Mouse (Mus musculus): ENCODE data around the gene Ltbr. TPM values are rescaled to one million over a fixed set of nuclear protein-coding genes. Genes with fewer than 3 reads are reported as not detected.
A peak's percentile ranks its signal among the peaks of the same experiment; 100 is the strongest.

Gene Ltbr
- 67.1 and 77.6 TPM in 2 replicates for polyA plus RNA-seq (2011; ENCODE audit: insufficient read length, low read depth, missing spikeins)

- TF ChIP-seq POLR2A (IDR thresholded peaks at IDR 0.05; ENCODE audit: low read depth, low read length), result peak; percentile 74
- TF ChIP-seq CTCF (IDR thresholded peaks at IDR 0.05; ENCODE audit: borderline replicate concordance, insufficient read depth, low read length), result no peak
- peak within 1 kb of the TSS; percentile 62 for H3K27ac ChIP-seq (ENCODE audit: insufficient read depth, low read length)
- peak within 1 kb of the TSS; percentile 62 for H3K4me3 ChIP-seq (ENCODE audit: insufficient read depth, low read length)
- no peaks in the 10 kb centered on the region for H3K4me1 ChIP-seq (ENCODE audit: control insufficient read depth, insufficient read depth, low read length)
These were observed at the start of gene Ltbr for GRCm38 (mm10) chr6:125313546-125314230. TSS of gene Ltbr (minus strand) at chr6:125313885.

- Histone ChIP-seq H3K4me1 (ENCODE audit: control insufficient read depth, insufficient read depth, low read length) (no peaks in the 10 kb centered on the region), H3K27ac (ENCODE audit: insufficient read depth, low read length) (no peak overlapping the region), H3K4me3 (ENCODE audit: insufficient read depth, low read length) (no peak overlapping the region)
- TF ChIP-seq POLR2A (IDR thresholded peaks at IDR 0.05; ENCODE audit: low read depth, low read length), result no peak
These were observed 49.3 kb upstream of the Ltbr start for GRCm38 (mm10) chr6:125363021-125363420.

GRCm38 (mm10) chr6:125361467-125362291, 48.0 kb upstream of the Ltbr start:
- Histone ChIP-seq H3K4me1 (ENCODE audit: control insufficient read depth, insufficient read depth, low read length) (no peaks in the 10 kb centered on the region), H3K4me3 (ENCODE audit: insufficient read depth, low read length) (no peak overlapping the region), H3K27ac (ENCODE audit: insufficient read depth, low read length) (no peak overlapping the region)
- 0 out of 2 replicates have a peak, but pooled peaks have one; percentile 10 for TF ChIP-seq CTCF (IDR thresholded peaks at IDR 0.05; ENCODE audit: borderline replicate concordance, insufficient read depth, low read length)
- TF ChIP-seq POLR2A (IDR thresholded peaks at IDR 0.05; ENCODE audit: low read depth, low read length), result no peak

GRCm38 (mm10) chr6:125360846-125361245, 47.2 kb upstream of the Ltbr start:
- H3K27ac ChIP-seq (ENCODE audit: insufficient read depth, low read length), result no peak overlapping the region
- TF ChIP-seq CTCF (IDR thresholded peaks at IDR 0.05; ENCODE audit: borderline replicate concordance, insufficient read depth, low read length) (no peak), POLR2A (IDR thresholded peaks at IDR 0.05; ENCODE audit: low read depth, low read length) (no peak)
- H3K4me3 ChIP-seq (ENCODE audit: insufficient read depth, low read length), result no peak overlapping the region
- peaks cover under 1% of the 10 kb centered on the region; the same call in 1 of the 2 replicates for H3K4me1 ChIP-seq (ENCODE audit: control insufficient read depth, insufficient read depth, low read length)

- H3K4me1 ChIP-seq (ENCODE audit: control insufficient read depth, insufficient read depth, low read length), result peaks cover 9% of the 10 kb centered on the region; the same call in 1 of the 2 replicates
- H3K4me3 ChIP-seq (ENCODE audit: insufficient read depth, low read length), result no peak overlapping the region
- no peak overlapping the region for H3K27ac ChIP-seq (ENCODE audit: insufficient read depth, low read length)
- TF ChIP-seq CTCF (IDR thresholded peaks at IDR 0.05; ENCODE audit: borderline replicate concordance, insufficient read depth, low read length), result no peak
- TF ChIP-seq POLR2A (IDR thresholded peaks at IDR 0.05; ENCODE audit: low read depth, low read length), result no peak
These were observed 46.3 kb upstream of the Ltbr start for GRCm38 (mm10) chr6:125359999-125360398.

GRCm38 (mm10) chr6:125357334-125357733, 43.6 kb upstream of the Ltbr start:
- Histone ChIP-seq H3K4me3 (ENCODE audit: insufficient read depth, low read length) (no peak overlapping the region), H3K4me1 (ENCODE audit: control insufficient read depth, insufficient read depth, low read length) (peaks cover 23% of the 10 kb centered on the region), H3K27ac (ENCODE audit: insufficient read depth, low read length) (no peak overlapping the region)
- no peak for TF ChIP-seq CTCF (IDR thresholded peaks at IDR 0.05; ENCODE audit: borderline replicate concordance, insufficient read depth, low read length)
- no peak for TF ChIP-seq POLR2A (IDR thresholded peaks at IDR 0.05; ENCODE audit: low read depth, low read length)

- Histone ChIP-seq H3K4me1 (ENCODE audit: control insufficient read depth, insufficient read depth, low read length) (peaks cover 26% of the 10 kb centered on the region), H3K27ac (ENCODE audit: insufficient read depth, low read length) (no peak overlapping the region)
These were observed 42.6 kb upstream of the Ltbr start for GRCm38 (mm10) chr6:125356264-125356663.

GRCm38 (mm10) chr6:125355197-125355741, 41.6 kb upstream of the Ltbr start:
- Histone ChIP-seq H3K27ac (ENCODE audit: insufficient read depth, low read length) (peak overlapping the region; percentile 90), H3K4me1 (ENCODE audit: control insufficient read depth, insufficient read depth, low read length) (peaks cover 27% of the 10 kb centered on the region), H3K4me3 (ENCODE audit: insufficient read depth, low read length) (no peak overlapping the region)
- no peak for TF ChIP-seq POLR2A (IDR thresholded peaks at IDR 0.05; ENCODE audit: low read depth, low read length)
- no peak for TF ChIP-seq CTCF (IDR thresholded peaks at IDR 0.05; ENCODE audit: borderline replicate concordance, insufficient read depth, low read length)

More at GRCm38 (mm10) chr6:125356264-125356663, 42.6 kb upstream of the Ltbr start:
- no peak overlapping the region for H3K4me3 ChIP-seq (ENCODE audit: insufficient read depth, low read length)
- TF ChIP-seq CTCF (IDR thresholded peaks at IDR 0.05; ENCODE audit: borderline replicate concordance, insufficient read depth, low read length) (no peak), POLR2A (IDR thresholded peaks at IDR 0.05; ENCODE audit: low read depth, low read length) (no peak)

GRCm38 (mm10) chr6:125354352-125355151, 40.9 kb upstream of the Ltbr start:
- peaks cover 27% of the 10 kb centered on the region for H3K4me1 ChIP-seq (ENCODE audit: control insufficient read depth, insufficient read depth, low read length)
- H3K4me3 ChIP-seq (ENCODE audit: insufficient read depth, low read length), result no peak overlapping the region
- TF ChIP-seq CTCF (IDR thresholded peaks at IDR 0.05; ENCODE audit: borderline replicate concordance, insufficient read depth, low read length) (no peak), POLR2A (IDR thresholded peaks at IDR 0.05; ENCODE audit: low read depth, low read length) (peak; percentile 65)
- peak overlapping the region; percentile 90 for H3K27ac ChIP-seq (ENCODE audit: insufficient read depth, low read length)
